Mouse (Mus musculus) effector memory CD4-positive, alpha-beta T cell, adult 7 months (primary cell): ENCODE data around the gene Kcnk10. TPM values are rescaled to one million over a fixed set of nuclear protein-coding genes. Genes with fewer than 3 reads are reported as not detected.

Source experiments
- polyA plus RNA-seq: library from polyadenylated mRNA; unstranded; fragments of 100-300 nt; shearing (Covaris generic); gene quantifications from one replicate; pipeline ENCODE4 v1.2.1, GENCODE M21; 2017

Kcnk10 gene
- polyA plus RNA-seq = 0.28 TPM

DNA sequence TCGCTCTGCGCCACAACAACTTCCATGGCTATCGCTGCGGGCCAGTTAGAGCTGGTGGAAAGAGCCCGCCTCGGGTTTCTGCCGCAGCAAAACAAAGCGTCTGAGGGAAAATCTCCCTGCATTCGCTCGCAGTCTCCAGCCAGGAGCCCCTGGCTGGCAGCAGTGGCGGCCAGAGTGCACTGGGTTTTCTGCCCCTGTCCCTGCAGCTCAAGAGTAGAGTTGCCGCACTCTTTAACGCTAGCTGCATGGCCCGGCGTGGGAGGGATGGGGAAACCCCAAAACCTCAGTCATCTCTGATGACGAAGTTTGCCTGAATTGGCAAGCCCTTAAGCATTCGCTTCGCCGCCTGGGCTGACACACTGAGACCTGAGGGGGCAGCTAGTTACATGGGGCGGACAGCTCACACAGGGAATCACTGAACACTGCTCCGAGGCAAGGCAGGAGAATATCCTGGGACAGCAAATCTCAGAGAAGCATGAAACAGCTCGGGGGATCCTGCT, at the start of gene Kcnk10:
Kcnk10 (minus strand) TSS at position 450 of the 500 bp plus-strand sequence.

GRCm38 (mm10) chr12:98627392-98628259, 49.5 kb upstream of the Kcnk10 start, which contains the start of gene Spata7:
Spata7 (plus strand) TSS chr12:98628157.

Other genes with a start within 250 kb of the Kcnk10 start
- gene Spata7, start 49.8 kb upstream of the Kcnk10 start, polyA plus RNA-seq = 0.82 TPM
- 2.1 TPM for gene Ptpn21, start 159.1 kb upstream of the Kcnk10 start, polyA plus RNA-seq
- gene Zc3h14, start 168.7 kb upstream of the Kcnk10 start, polyA plus RNA-seq = 126 TPM